Mouse (Mus musculus): ENCODE results near the gene 1700023F06Rik.

1700023F06Rik gene

DNA sequence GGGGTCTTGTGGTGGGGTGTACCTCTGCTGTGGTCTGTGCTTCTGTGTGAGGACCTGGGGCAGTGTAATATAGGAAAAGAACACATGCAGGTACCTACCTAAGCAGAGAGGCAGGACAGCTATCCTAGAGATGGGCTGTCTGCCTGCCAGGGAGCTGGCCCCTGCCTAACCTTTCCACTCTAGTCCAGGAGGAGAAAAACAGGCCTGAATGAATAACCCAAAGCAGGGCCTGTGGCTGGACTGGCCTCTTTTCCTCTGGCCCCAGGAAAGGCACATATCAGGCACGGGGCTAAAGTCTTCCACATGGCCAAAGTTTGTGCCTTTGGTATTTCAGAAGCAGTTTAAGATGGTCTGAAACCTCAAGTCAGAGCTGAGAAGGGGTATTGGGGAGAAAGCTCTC, 27.9 kb downstream of the 1700023F06Rik start:
- peak; percentile 85 for DNase-seq

DNA sequence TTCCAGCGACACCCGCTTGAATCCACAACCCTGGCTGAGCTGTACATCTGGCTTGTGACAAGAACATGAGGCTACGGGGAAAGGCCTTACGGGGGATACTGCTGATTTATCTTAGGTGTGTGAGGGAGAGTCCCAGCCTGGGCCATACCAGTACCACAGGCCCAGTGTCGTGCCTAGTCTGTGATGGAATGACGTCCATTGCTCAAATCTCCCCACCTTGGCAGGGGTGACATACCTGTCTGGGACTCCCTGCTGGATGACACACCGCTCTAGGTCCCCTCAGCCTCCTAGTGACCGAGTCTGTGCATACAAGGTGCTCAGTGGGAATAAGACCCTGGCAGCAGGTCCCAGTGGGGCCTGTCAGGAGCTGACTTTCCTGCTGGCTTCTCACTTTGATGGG, 29.6 kb downstream of the 1700023F06Rik start:
- no peak for DNase-seq

GRCm38 (mm10) chr11:103177815-103178485, 30.4 kb downstream of the 1700023F06Rik start:
- DNase-seq = no peak

DNA sequence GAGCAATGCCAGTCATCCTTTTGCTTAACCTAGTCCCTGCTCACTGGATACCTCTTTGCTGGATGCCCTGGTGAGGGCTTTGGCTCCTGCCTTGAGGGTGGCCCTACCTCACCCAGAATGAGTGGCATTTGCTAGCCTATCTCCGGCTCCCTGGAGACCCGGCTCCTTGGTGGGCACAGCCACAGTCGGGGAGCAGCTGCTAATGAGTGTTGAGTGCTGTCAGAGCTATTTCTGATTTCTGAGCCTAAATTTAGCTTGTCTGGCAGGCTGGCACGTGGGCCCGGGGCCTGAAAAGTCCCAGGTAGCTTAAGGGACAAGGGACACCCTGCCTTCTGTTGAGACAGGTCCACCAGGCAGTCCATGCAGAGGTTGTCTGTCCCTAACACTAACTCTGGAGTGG, 31.1 kb downstream of the 1700023F06Rik start:
- no peak for DNase-seq

- DNase-seq = no peak
Measured at GRCm38 (mm10) chr11:103176510-103176909, 31.8 kb downstream of the 1700023F06Rik start.

GRCm38 (mm10) chr11:103175688-103176442, 32.5 kb downstream of the 1700023F06Rik start:
- DNase-seq = no peak

DNA sequence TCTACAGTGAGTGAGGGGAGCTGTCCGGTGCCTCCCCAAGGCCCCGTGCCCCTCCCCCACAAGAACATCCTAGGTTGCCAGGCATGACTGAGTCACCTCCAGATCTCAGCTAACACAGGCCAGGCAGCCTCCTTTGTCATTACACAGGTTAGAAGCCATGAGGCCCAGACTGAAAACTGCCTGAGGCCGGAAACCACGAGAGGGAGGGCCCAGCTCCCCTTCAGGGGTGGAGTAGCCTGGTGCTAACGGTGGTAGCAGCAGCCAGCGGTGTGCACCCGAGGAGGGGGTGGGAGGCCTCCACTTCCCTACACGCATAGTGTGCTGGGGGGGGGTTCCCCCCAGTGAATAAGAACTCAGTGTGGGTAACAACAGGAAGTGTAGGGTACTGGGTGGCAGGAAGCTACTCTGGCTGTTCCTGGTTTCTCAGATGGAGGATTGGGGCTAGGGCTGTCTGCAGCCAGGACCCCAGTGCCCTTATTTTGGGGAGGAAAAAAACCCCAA, 33.4 kb downstream of the 1700023F06Rik start:
- DNase-seq = peak; percentile 52

GRCm38 (mm10) chr11:103174411-103174832, 33.9 kb downstream of the 1700023F06Rik start:
- peak; percentile 77 for DNase-seq

GRCm38 (mm10) chr11:103173771-103174344, 34.5 kb downstream of the 1700023F06Rik start:
- DNase-seq = peak; percentile 60

- no peak for DNase-seq
Measured at GRCm38 (mm10) chr11:103173041-103173770, 35.2 kb downstream of the 1700023F06Rik start.

GRCm38 (mm10) chr11:103172392-103173040, 35.8 kb downstream of the 1700023F06Rik start:
- no peak for DNase-seq

DNA sequence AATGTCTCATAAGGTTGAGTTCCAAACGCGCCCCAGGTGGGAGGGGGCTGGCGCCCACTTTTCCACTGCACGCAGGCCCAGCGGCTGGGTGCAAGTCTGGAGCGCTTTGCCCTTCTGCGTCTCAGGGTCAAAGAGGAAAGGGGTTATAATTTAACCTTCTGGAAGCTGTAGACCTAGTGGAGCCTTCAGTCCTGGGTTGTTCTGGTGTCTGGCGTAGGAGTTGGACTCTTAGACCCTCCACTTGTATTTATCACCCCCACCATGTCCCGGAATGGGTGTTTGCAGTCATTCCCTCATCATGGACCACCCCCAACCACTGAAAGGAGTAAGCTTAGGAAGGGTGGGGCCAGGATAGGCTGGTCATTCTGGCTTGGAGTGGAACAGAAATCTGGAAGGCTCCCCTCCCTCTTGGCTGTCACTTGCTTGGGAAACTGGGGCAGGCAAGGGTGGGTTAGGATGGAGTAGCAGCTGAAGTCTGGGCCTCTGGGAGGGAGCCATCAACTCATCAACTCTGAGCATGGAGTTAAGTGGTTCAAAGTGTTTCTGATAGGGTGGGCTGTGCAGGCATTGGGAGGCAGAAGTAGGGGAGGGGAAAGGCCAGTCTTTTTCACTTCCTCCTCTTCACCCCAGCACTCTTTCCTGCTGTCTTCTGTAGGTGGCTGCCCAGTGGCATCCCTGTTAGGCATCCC, 36.5 kb downstream of the 1700023F06Rik start:
- DNase-seq = peak; percentile 87

- no peak for DNase-seq
Measured at GRCm38 (mm10) chr11:103171286-103171620, 37.1 kb downstream of the 1700023F06Rik start.

DNA sequence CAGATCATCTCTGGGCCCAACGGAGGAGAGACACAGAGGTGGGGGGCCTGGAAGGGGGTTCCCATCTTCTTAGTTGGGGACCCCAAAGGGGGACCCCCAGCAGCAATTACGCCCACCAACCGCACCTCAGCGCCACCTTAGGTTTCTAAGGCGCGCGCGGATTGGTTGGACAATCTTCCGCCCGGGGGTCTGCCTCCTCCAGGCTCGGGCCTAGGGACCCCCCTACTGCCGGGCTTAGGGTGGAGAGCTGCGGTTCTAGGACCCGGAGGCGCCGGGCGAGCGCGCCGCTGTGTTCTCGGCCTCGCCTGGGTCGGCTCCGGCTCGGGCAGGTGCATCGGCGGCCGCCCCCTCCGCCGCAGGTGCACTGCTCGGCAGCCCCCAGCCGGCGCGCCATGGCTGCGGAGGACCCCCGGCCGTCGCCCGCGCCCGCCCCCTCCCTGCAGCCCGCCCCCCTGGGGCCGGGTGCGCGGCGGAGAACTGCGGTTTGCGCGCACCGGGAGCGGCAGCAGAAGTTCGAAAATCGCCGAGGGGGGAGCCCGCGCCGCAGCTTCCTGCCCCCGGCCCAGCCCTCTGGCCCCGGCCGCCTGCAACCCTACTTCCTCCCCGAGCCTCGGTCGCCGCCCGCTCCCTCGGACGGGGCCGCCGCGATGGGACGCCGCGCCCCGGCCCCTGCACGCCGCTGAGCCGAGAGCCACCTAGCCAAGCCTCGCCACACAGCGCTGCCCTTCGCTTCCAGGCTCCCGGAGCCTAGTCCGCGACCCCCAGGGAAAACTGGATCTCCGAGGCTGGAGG, 37.7 kb downstream of the 1700023F06Rik start, which contains the start of gene Fmnl1:
Fmnl1 (plus strand) TSS at position 614 of the 792 bp plus-strand sequence.
- DNase-seq = peak; percentile 46

DNA sequence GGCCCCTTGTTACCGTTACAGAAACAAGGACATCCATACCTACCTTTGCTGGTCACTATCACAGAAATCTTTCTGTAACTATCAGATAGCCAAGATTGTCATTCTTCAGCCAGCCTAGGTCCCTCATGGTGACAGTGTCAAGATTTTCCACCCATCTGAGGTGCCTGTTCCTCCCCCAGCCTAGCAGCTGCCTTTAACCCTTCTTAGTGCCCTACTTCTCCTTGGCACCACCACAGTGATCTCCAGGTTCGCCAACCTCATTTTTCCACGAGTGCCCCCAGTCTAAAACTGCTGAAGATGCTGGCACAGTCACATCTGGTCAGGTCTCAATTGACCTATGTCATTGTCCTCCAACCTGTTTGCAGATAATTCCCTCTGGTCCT, 38.3 kb downstream of the 1700023F06Rik start:
- DNase-seq = no peak

GRCm38 (mm10) chr11:103169664-103170063, 38.7 kb downstream of the 1700023F06Rik start:
- no peak for DNase-seq

GRCm38 (mm10) chr11:103168690-103169390, 39.5 kb downstream of the 1700023F06Rik start:
- peak; percentile 72 for DNase-seq

GRCm38 (mm10) chr11:103164391-103164790, 44.0 kb downstream of the 1700023F06Rik start:
- no peak for DNase-seq

DNA sequence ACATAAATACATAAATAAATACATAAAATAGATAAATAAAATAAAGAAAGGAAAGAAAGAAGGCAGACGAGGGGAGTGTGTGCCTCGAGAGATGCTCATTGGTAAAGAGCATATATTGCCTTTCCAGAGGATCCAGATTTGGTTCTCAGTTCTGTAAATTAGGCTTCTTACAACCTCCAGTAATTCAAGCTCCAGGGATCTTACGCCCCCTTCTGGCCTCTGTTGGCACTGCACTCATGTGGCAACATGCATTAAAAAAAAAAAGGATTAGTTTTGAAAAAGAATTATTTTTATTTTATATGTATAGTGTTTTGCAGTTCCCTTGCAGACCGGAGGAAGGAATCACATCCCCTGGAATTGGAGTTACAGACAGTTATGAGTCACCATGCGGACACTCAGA, 46.2 kb downstream of the 1700023F06Rik start:
- no peak for DNase-seq

DNA sequence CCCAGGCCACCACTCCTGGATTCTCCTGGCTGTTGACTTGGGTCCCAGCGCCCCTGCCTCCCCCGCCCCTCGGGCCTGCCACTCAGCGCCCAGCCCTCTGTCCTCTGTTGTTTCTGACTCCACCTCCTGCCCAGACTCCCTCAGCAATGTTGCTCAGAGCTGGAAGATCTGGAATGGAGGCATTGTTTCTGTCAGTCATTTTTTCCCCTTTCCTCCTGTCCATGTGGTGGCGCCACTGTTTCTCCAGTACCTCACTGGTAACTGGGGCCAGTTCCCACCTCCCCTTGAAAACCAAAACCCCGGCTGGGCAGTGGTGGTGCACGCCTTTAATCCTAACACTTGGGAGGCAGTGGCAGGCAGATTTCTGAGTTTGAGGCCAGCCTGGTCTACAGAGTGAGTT, 46.9 kb downstream of the 1700023F06Rik start:
- DNase-seq = no peak

Data from kidney, adult 11 months (tissue).